Mouse (Mus musculus): Measurements from ENCODE around the gene Gm21863. TPM values are rescaled to one million over a fixed set of nuclear protein-coding genes. Genes with fewer than 3 reads are reported as not detected.
A peak's percentile ranks its signal among the peaks of the same experiment; 100 is the strongest.
"Not testable (repeated sequence)": the region's sequence is repeated elsewhere in the genome, so short reads cannot be mapped to it uniquely, and the experiment has no call there.

The Gm21863 gene
- total RNA-seq (2012; rRNA removed) (not detected in 2 replicates), polyA plus RNA-seq (2012; ENCODE audit: insufficient read depth in 1 of 2, insufficient read length in 2 of 2, low read depth in 1 of 2, low replicate concordance in 2 of 2, missing spikeins in 1 of 2) (not detected)

DNA sequence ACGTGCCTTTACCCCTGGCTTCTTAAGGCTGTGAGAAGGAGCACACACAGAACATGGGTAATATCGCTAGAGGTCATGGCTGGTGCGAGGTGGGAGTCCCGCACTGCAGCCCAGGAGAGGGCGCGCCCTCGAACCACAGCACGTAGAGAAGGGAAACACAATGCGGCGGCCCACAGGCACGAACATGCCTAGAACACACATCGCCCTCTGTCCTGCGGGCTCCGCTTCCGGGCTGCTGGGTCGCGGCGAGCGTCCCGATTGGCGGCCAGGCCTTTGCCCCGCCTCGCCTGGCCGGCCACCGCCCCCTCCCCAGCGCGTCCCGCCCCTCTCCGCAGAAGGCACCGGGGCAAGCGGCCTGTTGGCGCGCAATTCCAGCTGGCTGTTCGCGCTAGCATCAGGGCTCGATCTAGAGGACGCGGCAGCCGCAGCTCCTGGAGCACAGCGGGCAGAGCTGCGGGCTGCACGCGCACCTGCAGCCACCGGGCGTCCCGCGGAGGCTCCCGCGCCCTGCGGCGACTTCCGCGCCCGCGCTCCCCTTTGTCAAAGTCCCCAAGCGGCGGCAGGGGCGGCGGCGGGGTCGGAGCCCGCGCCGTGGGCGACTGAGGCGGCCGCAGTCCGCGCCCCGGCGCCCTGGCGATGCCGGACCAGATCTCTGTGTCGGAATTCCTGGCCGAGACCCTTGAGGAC, at the start of gene Gm21863:
Gene Gm21863, plus strand, starts transcription at position 637 of the 687 bp plus-strand sequence.
- not testable (repeated sequence) for H3K9ac ChIP-seq (ENCODE audit: control insufficient read depth, low read depth, low read length, poor library complexity, severe bottlenecking); H3K27ac ChIP-seq (ENCODE audit: control insufficient read depth, low read depth, low read length); DNase-seq (ENCODE audit: low read depth, low spot score); H3K79me2 ChIP-seq (ENCODE audit: control insufficient read depth, insufficient read depth, low read length, poor library complexity); H3K4me1 ChIP-seq (ENCODE audit: control insufficient read depth in 1 of 2, insufficient read depth in 2 of 2, low read length in 2 of 2); H3K27me3 ChIP-seq (ENCODE audit: control insufficient read depth in 1 of 2, insufficient read depth in 2 of 2, low read length in 2 of 2); H3K4me3 ChIP-seq (ENCODE audit: control insufficient read depth in 1 of 2, insufficient read depth in 1 of 2, low read depth in 2 of 2, low read length in 2 of 2); H3K9me3 ChIP-seq (replicated peaks; ENCODE audit: insufficient read depth, low read length); H3K36me3 ChIP-seq (ENCODE audit: control insufficient read depth in 1 of 2, insufficient read depth in 2 of 2, low read length in 2 of 2)

DNA sequence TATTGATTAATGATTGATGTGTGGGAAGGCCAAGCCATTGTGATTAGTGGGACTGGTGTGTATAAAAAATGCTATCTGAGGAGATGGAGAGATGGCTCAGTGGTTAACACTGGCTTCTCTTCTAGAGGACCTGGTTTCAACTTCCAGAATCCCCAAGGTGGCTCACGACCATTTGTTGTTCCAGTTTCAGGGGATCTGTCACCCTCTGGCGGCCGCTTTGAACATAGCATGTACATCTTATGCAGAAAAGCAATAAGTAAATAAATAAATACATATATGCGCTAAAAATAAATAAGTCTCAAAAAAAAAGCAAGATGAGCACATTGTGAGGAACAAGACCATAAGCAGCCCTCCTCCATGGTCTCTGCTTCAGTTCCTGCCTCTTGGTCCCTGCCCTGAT, 26.3 kb upstream of the Gm21863 start:
- H3K4me1 ChIP-seq (ENCODE audit: control insufficient read depth in 1 of 2, insufficient read depth in 2 of 2, low read length in 2 of 2); H3K4me3 ChIP-seq (ENCODE audit: control insufficient read depth in 1 of 2, insufficient read depth in 1 of 2, low read depth in 2 of 2, low read length in 2 of 2); H3K27ac ChIP-seq (ENCODE audit: control insufficient read depth, low read depth, low read length); H3K36me3 ChIP-seq (ENCODE audit: control insufficient read depth in 1 of 2, insufficient read depth in 2 of 2, low read length in 2 of 2); H3K9me3 ChIP-seq (replicated peaks; ENCODE audit: insufficient read depth, low read length); H3K79me2 ChIP-seq (ENCODE audit: control insufficient read depth, insufficient read depth, low read length, poor library complexity); H3K9ac ChIP-seq (ENCODE audit: control insufficient read depth, low read depth, low read length, poor library complexity, severe bottlenecking); H3K27me3 ChIP-seq (ENCODE audit: control insufficient read depth in 1 of 2, insufficient read depth in 2 of 2, low read length in 2 of 2): not testable (repeated sequence)
- TF ChIP-seq RAD21 (IDR thresholded peaks at IDR 0.05; ENCODE audit: low read depth, low read length) (peak; percentile 22), SMC3 (IDR thresholded peaks at IDR 0.05; ENCODE audit: low read depth, low read length) (0 out of 2 replicates have a peak, but pooled peaks have one; percentile 15), CTCF (IDR thresholded peaks at IDR 0.05 in 2 of 3, conservative IDR thresholded peaks at IDR 0.05 in 1 of 3; ENCODE audit: control insufficient read depth in 1 of 3, insufficient read depth in 1 of 3, low read depth in 2 of 3, low read length in 3 of 3, poor library complexity in 1 of 3, severe bottlenecking in 1 of 3) (peak in 2 of 3 experiments; percentile 19 to 34; a peak in 3 of 6 replicates)
- peak; percentile 37 for DNase-seq (ENCODE audit: low read depth, low spot score)

All from MEL (cell line).